Mouse (Mus musculus) urinary bladder, adult 18-20 months (tissue): ENCODE measurements around the gene Map2k2.
A peak's percentile ranks its signal among the peaks of the same experiment; 100 is the strongest.
"Not testable (repeated sequence)": the region's sequence is repeated elsewhere in the genome, so short reads cannot be mapped to it uniquely, and the experiment has no call there.

Experiments used
- DNase-seq, 2 experiments: peaks; one replicate each; pipeline ENCODE4 v3.0.0; 2022; ENCODE audit warnings: low spot score in 2 of 2, mixed read lengths in 2 of 2

Map2k2 gene

DNA sequence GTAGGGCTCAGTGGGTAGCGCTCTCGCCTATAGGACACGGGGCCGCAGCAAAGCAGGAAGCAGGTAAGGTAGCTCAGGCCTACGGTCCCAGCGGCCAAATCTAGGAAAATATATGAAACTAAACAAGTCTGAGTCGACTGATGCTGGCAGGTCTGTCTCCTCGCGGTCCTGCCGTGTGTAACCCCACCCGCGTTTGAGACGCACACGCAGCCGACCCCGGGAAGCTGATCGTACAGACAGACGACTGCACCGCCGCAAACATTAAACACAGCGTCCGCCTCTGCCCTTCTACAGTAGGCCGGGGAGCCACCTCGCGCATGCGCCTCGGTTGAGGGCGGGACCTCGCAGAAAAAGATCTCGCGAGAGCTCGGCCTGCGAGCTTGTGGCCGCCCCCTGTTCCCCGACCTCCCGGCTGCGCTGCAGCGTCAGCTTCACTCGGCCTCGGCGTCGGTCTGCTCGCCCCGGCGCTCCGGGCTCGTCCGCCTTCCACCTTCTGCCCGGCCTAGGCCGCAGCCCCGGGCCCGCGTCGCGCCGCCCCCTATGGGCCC lies at the start of gene Map2k2:
Gene Map2k2 (plus strand): TSS at position 351 of the 548 bp plus-strand sequence.
- peak; percentile 95 to 96 for DNase-seq

GRCm38 (mm10) chr10:81057406-81058130 lies 48.1 kb upstream of the Map2k2 start:
- no peak for DNase-seq

- DNase-seq: no peak
Observed at GRCm38 (mm10) chr10:81058896-81059295, 46.8 kb upstream of the Map2k2 start.

DNA sequence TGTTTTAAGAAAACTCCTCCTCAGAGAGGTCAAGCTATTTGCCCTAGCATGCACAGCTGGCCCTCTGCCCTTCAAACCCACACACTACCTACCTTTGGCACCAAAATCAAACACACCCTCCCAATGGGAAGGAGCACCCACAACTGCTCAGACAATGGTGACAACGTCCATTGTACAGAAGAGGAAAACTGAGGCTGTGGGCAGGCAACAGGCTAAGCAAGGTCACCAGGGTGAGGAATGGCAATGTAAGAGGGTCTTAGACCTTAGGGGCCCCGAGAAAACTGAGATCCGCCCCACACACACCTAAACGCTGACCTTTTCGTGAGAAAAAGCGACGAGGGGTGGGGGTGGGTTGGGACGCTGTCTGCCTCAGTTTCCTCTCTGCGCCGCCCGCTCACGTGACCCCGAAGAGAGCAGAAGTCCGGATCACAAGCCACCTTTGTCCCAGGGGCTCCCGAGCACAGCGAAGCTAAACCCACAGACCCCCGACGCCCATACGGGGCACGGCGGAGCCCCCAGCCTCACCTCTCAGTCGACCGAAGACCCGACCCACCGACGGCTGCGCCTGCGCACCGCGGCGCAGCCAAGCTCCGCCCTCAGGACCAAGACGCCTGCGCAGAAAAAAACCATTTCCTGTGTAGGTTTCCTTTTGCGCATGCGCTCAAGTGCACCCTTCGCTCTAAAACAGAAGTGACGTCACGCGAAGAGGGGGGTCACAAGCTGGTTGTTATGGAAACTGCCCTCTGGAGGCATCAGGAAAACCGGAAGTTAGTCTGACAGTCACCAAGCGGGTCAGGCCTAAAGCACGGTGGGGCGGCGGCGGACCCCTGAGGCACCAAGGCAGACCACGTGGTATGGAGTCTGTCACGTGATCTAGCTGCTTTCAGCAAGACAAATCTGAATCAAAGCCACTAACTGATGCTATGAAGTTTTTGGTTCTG lies 45.8 kb upstream of the Map2k2 start, which contains the start of gene Sgta:
Gene Sgta (minus strand): TSS at position 579 of the 941 bp plus-strand sequence.
- DNase-seq: peak; percentile 99

- DNase-seq: no peak
Observed at GRCm38 (mm10) chr10:81062710-81063109, 43.0 kb upstream of the Map2k2 start.

DNA sequence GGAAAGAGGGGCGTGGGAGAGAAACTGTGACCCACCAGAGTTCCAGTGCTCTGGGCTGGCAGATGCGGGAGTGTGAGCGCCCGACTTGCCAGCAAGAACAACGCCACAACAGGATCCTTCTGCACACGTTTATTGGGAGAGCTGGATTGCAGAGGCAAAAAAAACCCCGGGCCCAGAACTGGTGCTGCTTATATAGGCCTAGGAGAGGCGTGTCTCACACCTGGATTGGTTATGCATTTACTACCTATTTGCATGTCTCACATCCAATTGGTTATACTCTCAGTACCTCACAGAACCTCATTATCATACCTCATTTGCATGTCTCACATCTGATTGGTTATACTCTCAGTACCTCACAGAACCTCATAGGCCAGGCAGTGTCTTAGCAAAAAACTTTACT lies 41.2 kb upstream of the Map2k2 start:
- DNase-seq: not testable (repeated sequence)

GRCm38 (mm10) chr10:81068706-81069105 lies 37.0 kb upstream of the Map2k2 start:
- no peak for DNase-seq

DNA sequence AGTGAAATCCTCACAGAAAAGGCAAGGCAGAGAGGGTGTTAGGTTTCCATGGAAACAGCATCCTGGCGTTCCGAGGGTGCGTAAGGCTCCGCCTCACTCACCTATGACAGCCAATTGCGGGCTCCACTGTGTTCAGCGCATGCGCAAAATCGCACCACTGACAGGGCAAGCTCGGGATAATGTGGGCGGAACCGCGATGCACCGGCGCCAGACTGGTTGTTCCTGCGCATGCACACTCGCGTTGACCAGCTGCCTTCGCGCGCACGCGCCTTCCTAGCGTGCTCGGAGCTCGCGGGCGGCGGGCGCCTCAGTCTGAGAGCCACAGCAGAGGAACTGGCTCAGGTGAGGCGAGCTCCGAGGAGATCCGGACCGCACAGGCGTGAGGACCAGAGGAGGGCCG lies 35.9 kb upstream of the Map2k2 start, which contains the start of gene Thop1:
Gene Thop1 (plus strand): TSS at position 200 of the 400 bp plus-strand sequence.
- DNase-seq: peak; percentile 82 to 96

DNA sequence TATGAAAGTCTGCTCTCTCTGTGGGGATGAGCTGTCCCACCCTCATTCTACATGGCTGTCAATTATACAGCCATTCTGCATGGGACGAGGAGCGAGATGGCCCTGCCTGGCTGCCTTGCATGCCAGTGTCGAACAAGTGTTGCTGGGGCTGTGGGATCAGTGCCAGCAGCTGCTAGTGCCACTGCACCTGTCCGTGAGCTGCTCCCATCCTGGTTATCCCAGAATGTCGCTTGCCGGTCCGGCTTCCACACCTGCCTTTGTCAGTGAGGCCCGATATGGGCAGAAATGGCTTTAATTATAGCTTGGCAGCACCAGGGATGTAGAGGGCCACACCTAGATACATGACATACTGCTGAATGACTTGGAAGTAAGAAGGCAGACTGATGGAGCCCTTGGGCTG lies 33.4 kb upstream of the Map2k2 start:
- no peak for DNase-seq

DNA sequence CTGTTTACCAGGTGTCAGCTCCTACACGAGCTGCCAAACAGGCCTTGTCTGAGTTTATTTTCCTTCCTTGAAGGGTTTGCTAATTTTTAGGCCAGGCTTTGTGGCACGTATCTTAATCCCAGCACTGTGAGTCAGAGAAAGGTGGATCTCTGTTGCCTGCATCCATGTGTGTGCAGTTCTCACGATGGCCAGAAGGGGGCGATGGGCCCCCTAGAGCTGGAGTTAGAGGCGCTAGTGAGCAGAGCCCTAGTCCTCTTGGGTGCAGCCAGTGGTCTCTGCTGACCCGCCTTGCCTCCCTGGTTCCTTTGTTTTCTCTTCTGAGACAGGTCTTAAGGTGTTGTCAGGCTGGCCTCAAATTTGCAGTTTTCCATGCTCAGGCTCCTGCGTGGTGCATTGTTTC lies 32.3 kb upstream of the Map2k2 start:
- DNase-seq: no peak

GRCm38 (mm10) chr10:81075734-81076133 lies 30.0 kb upstream of the Map2k2 start:
- no peak for DNase-seq

DNA sequence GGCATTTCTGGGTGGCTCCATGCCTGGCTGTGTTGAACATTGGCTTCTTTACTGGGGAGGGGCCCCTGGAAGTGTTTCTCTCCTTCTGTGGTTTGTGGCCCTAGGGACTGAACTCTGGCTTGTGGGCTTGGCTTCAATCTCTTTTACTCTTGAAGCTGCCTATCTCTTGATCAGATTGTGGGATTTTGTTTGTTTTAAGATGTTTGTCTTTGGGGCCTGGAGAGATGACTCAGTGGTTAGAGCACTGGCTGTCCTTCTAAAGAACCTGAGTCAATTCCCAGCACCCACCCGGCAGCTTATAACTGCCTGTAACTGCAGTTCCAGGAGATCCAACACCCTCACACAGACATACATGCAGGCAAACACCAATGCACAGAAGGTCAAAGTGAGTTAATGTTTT lies 29.4 kb upstream of the Map2k2 start:
- DNase-seq: peak in 1 of 2 experiments; percentile 30

DNA sequence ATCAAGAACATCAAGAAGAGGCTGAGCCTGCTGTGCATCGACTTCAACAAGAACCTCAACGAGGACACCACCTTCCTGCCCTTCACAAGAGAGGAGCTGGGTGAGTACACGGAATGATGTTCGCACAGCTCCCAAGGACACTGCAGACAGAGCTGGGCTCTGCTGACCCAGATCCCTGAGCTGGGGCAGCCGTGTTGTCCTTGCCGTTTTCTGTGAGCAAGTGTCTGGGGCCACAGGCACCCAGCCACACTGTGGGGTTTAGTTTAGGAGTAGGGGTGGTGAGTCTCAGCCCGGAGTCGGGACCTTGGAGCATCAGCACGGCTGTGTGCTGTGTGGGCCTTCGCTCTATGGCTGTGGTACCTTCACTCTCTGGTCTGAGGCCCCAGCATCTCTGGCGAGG lies 27.8 kb upstream of the Map2k2 start:
- no peak for DNase-seq

- DNase-seq: no peak
Observed at GRCm38 (mm10) chr10:81080008-81080655, 25.6 kb upstream of the Map2k2 start.

DNA sequence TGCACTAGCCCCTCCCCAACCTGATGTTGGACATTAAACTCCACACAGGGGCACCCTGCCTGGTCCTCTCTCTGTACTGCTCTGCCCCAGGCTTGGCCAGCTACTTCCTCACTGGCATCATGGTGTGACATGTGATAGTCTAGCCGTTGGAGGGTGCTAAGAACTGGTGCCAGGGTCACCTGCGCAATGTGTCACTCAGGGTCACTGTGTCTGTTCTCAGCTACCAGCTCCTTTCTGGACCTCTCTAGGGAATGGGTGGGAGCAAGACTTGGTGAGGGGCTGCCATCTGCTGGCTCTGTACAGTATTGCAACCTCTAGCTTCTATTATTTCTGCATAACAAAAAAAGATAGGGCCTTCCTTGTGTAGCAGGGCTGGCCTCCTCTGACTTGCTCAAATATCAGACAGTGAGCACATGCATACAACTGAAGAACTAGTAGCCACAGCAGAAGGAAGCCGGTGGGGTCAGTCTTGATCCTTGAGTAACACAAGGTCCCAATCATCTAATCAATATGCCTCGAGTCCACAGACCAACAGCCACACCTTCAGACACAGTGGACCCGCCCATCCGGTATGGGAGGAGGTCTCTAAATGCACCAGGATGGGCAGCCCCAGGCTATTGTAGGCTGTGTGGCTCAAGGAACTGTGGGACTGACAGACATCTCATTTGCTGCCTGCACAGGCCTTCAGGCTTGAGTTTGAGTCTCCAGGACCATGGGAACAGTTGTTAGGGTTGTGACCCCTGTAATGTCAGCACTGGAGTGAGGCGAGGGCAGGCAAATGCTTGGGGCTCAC lies 23.4 kb upstream of the Map2k2 start:
- DNase-seq: peak; percentile 46 to 63

GRCm38 (mm10) chr10:81087021-81087420 lies 18.7 kb upstream of the Map2k2 start:
- DNase-seq: no peak

DNA sequence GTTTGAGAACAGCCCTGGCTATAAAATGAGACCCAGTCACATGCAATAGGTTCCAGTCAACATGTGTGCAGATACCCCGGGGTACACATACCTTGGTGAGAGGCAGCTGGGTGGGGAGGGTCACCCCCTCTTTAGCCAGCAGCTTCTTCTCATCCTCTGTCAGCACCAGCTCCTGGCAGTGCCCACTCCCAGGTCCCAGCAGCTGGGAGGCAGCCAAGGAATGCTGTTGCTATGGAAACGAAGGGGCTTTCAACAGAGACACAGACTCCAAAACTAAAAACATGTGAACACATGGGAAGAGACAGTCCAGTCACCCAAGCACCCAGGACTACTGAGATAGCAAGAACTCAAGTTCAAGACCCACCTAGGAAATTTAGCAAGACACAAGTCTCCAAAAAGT lies 16.5 kb upstream of the Map2k2 start:
- DNase-seq: no peak

GRCm38 (mm10) chr10:81090621-81091020 lies 15.1 kb upstream of the Map2k2 start:
- no peak for DNase-seq

DNA sequence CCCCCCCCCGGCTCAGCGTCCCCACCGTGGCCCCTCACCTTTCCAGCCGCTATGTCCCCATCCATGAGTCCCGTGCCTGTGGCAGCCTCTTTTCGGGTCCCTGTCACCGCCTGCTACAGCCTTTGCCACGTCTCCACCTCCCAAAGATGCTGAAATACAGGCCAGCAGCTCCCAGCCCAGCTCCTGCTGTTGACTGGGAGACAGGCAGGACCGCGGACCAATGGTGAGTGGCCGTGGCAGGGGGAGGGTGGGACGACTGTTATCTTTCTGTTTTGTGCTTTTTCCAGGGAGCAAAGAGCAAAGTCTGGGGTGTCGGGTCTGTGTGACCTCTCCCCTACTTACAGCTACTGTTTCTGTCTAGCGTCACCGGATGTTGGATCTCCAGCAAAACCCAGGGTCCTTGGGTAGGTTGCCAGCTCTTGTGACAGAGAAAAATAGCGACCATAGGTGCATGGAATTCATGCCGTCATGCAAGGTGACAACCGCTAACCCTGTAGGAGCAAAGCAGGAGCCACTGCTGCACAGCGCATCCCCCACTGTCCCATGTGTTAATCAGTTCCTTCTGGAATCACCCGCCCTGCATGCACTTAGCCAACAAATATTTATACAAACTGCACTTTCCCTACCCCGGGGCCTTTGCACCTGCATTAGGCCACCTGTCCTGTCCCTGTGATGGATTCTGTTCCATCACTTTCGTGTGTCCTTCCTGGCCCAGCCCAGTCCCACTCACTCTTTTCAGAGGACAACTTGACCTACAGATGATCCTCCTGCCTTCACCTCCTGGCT lies 13.1 kb upstream of the Map2k2 start:
- no peak for DNase-seq
